Mouse (Mus musculus) CD4-positive, CD25-positive, alpha-beta regulatory T cell, adult 4 months (primary cell): Measurements from ENCODE around the gene Crim1. TPM values are rescaled to one million over a fixed set of nuclear protein-coding genes. Genes with fewer than 3 reads are reported as not detected.
A peak's percentile ranks its signal among the peaks of the same experiment; 100 is the strongest.

ENCODE experiments used
- ATAC-seq: one replicate; pipeline ENCODE4 v1.8.0; 2017
- polyA plus RNA-seq, 2 experiments: library from polyadenylated mRNA; unstranded; fragments of 100-300 nt; shearing (Covaris generic); gene quantifications; one replicate each; pipeline ENCODE4 v1.2.1; 2017

The Crim1 gene
- polyA plus RNA-seq, 2 experiments from 2014 or later = 7.5 to 7.7 TPM

DNA sequence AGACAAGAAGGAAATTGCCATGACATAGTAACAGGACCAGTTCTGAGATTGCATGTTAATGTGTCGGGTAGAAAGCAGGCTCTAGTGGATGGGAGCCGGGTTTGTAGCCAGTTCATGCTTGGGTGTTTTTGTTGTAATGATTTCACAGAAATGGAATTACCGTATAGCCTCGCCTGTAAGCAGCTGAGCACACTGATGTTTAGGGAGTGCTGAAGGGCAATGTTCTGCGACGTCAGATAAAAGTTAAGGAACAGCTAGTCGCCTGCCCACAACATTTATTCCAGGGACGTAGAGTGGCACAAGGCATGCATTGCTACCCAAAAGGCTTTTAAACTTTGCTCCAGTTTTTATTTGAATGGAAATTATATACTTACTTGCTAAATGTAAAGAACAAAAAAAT lies 131.4 kb downstream of the Crim1 start:
- ATAC-seq = no peak

DNA sequence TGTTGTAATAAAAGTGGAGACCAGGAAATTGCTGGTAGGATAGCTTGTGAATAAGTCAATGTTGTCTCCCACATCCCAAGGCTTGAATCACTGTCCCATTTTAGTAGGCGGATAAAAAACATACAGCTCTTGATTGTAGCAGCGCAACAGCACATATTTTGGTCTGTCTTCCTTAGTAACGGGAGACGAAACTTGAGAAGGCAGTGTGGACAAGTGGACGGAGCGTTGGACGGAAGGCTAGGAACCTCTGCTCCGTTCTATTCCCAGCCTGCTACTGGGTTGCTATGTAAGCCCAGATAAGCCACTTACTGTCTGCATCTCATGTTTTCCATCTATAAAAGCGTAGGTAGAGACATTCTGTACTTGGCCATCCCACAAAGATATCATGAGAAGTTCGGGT lies 133.2 kb downstream of the Crim1 start:
- ATAC-seq = no peak

- ATAC-seq = no peak
Measured at GRCm38 (mm10) chr17:78335250-78335649, 135.2 kb downstream of the Crim1 start.

DNA sequence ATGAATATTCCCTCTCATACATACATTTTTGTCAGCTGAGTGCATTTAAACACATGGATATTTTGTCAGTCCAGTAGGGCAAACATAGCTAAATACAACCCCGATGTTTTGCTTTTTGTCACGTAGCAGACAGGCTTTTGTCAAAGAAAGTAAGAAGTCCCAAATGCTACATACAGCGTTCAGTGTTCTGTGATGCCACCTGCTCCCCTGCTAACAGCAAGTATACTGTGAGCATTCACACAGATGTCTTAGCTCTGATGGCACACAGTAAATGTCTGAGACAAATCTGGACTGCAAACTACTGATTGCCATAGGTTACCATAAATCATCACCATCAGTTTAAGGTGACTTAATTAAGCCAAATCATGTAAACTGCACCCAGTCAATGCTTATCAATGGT lies 143.6 kb downstream of the Crim1 start:
- ATAC-seq = no peak

- ATAC-seq = no peak
Measured at GRCm38 (mm10) chr17:78347111-78347801, 147.2 kb downstream of the Crim1 start.

- peak; percentile 82 for ATAC-seq
Measured at GRCm38 (mm10) chr17:78351676-78352499, 151.8 kb downstream of the Crim1 start.

GRCm38 (mm10) chr17:78352500-78352855 lies 152.4 kb downstream of the Crim1 start:
- peak; percentile 40 for ATAC-seq

DNA sequence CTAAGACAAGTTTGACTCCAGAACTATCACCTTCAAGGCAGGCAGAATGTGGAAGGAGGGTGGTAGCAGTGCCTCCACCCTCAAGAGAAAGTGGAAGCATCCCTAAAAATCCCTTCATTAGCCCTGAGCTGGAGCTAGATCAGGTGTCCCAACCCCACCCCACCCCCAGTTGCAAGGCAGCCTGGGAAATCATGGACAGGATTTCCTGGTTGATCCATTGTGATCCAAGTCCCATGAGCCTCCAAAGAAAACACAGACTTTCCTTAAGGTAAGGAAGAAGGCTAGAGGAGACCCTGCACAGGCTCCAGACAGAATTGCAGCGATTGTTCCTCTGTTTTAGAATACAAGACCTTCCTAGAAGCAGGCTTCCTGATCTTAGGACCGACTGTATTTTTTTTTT lies 154.4 kb downstream of the Crim1 start:
- ATAC-seq = no peak

- no peak for ATAC-seq
Measured at GRCm38 (mm10) chr17:78354871-78355270, 154.8 kb downstream of the Crim1 start.

GRCm38 (mm10) chr17:78355611-78356010 lies 155.6 kb downstream of the Crim1 start:
- ATAC-seq = no peak

GRCm38 (mm10) chr17:78357753-78358152 lies 157.7 kb downstream of the Crim1 start:
- no peak for ATAC-seq

DNA sequence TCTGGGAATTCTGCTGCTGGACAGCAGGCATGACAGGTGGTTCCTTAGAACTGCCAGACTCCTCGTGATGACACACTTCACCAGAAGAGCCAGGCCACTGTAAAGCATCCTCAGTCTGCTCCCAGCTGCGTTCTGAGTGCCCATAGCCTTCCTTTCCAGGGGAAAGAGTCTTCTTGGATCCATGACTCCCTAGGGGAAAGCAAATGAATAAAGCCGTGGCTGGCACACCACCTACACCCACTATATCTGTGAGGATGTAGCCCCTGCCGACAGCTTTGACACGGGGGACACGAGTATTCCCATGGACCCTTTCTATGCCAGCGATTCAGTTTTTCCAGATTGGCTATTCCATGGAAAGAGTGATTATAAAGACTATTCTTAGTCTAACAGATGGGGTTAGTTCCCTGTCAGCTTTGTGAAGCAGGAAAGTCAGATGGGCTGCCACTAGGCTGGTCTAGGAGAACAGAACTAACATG lies 158.2 kb downstream of the Crim1 start:
- ATAC-seq = no peak

GRCm38 (mm10) chr17:78361939-78362728 lies 162.1 kb downstream of the Crim1 start:
- ATAC-seq = peak; percentile 96

DNA sequence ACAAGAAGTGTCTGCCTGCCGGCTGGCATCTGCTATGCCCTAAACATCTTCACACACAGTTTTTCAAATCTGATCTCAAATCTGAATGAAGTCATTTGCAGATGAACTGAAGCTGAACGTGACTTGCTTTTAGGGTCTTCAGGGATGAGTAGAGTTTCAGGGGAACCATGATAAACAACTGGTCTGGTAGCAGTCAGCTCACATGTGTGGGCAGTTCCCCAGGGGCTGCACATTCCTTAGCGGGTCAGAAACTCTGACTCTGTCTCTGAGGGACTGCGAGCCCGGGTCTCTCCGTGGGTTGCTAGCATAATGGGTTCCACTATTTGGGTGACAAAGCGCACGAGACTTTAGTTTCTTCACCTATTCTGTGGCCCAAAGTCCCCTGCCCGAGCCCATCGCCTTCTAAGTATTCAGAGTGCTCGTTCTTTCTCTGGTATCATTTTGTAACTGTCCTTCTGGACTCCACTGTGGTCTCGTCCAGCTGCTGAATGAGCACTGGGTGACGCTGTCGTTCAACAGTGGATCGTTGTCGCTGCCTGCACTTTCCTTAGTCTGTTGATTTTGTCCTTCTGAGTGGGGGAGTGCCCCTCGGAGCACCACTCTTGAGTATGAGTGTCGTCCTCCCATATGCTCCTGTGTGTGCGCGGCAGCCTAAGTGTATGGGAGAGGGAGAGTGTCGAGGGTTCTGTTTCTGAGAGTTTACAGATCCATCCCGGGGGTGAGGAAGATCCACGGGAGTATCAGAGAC lies 164.7 kb downstream of the Crim1 start:
- no peak for ATAC-seq

GRCm38 (mm10) chr17:78366070-78366469 lies 166.0 kb downstream of the Crim1 start:
- no peak for ATAC-seq

DNA sequence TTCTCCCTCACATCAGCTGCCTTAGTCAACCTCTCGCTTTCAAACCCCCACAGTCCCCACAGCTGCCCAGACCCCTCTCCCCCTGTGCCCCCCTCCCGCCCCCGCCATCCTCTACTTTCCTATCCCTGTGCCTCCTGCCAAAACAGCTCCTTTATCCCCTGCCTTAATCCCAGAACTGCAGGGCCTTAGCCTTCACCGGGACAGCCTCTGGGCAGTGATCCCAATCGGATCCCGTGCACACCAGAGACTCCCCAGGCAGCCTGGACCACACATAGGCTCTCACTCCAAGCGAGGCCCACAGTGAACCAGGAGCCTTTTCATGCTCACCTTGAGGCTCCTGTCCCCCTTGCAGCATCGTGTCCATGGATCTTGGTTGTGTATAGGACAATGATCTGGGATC lies 168.4 kb downstream of the Crim1 start:
- ATAC-seq = no peak

GRCm38 (mm10) chr17:78370445-78370844 lies 170.4 kb downstream of the Crim1 start:
- peak; percentile 76 for ATAC-seq

DNA sequence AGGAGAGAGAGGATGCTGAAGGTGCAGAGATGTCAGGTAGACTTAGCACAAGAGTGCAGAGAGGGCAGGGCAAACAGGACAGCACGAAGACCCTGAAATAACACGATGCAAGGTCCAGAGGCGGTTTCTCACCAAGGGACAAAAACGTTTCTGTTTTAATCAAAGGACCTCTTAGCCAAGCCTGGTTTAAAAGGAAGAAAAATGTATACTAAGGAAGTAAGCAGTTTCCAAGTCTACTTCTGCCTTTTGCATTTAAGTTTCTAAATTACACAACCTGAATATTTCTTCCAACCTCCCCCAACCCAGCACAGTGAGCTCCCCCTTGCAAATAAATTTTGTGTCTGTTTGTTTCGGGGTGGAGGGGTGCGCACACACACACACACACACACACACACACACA lies 173.1 kb downstream of the Crim1 start:
- ATAC-seq = no peak

DNA sequence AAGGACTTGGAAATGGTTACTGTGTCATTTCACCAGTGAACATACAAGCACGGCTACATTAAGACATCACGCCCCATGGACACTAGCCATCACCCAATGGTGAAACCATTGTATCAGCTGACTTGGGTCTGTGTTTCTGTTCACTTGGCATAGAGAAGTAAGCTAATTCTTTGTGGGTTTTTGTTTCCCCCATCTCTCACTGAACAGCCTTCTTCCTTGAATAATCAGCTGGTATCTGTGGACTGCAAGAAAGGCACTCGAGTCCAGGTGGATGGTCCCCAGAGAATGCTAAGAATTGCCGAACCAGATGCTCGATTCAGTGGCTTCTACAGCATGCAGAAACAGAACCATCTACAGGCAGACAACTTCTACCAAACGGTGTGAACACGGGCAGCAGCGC lies 173.8 kb downstream of the Crim1 start:
- ATAC-seq = no peak

- ATAC-seq = no peak
Measured at GRCm38 (mm10) chr17:78374756-78375155, 174.7 kb downstream of the Crim1 start.

- no peak for ATAC-seq
Measured at GRCm38 (mm10) chr17:78376587-78376986, 176.5 kb downstream of the Crim1 start.

GRCm38 (mm10) chr17:78379079-78379729 lies 179.2 kb downstream of the Crim1 start:
- no peak for ATAC-seq
